Mouse (Mus musculus) retina, postnatal 1 day (tissue): ENCODE results near the gene Cdca4.

Experiments
- DNase-seq: peaks from one replicate; pipeline ENCODE4 v3.0.0-alpha.2; 2012

Cdca4 gene

GRCm38 (mm10) chr12:112798332-112798681, 30.9 kb downstream of the Cdca4 start:
- DNase-seq = no peak

GRCm38 (mm10) chr12:112797672-112798331, 31.4 kb downstream of the Cdca4 start:
- DNase-seq = no peak

GRCm38 (mm10) chr12:112796551-112797510, 32.4 kb downstream of the Cdca4 start:
- no peak for DNase-seq

- DNase-seq = no peak
Observed at GRCm38 (mm10) chr12:112795466-112796104, 33.6 kb downstream of the Cdca4 start.

GRCm38 (mm10) chr12:112794998-112795397, 34.2 kb downstream of the Cdca4 start:
- no peak for DNase-seq

- no peak for DNase-seq
Observed at GRCm38 (mm10) chr12:112794356-112794816, 34.8 kb downstream of the Cdca4 start.

- no peak for DNase-seq
Observed at GRCm38 (mm10) chr12:112793601-112794355, 35.4 kb downstream of the Cdca4 start.

GRCm38 (mm10) chr12:112791026-112791425, 38.2 kb downstream of the Cdca4 start:
- no peak for DNase-seq

GRCm38 (mm10) chr12:112774481-112774880, 54.7 kb downstream of the Cdca4 start:
- no peak for DNase-seq

- no peak for DNase-seq
Observed at GRCm38 (mm10) chr12:112774026-112774425, 55.2 kb downstream of the Cdca4 start.

- DNase-seq = no peak
Observed at GRCm38 (mm10) chr12:112773366-112773765, 55.9 kb downstream of the Cdca4 start.

- DNase-seq = no peak
Observed at GRCm38 (mm10) chr12:112772306-112772705, 56.9 kb downstream of the Cdca4 start.

- DNase-seq = no peak
Observed at GRCm38 (mm10) chr12:112770396-112770795, 58.8 kb downstream of the Cdca4 start.
